Mouse (Mus musculus) left cerebral cortex, postnatal 10 days (tissue): ENCODE measurements around the gene Unk. TPM values are rescaled to one million over a fixed set of nuclear protein-coding genes. Genes with fewer than 3 reads are reported as not detected.

Experiments
- DNase-seq, 2 experiments: peaks; one replicate each; pipeline ENCODE4 v3.0.0; 2021 to 2022; ENCODE audit warnings: low spot score in 2 of 2, mixed read lengths in 1 of 2; ENCODE audit errors: extremely low spot score in 1 of 2
- intact Hi-C: fragments of 180-260 bp; cut with DNase I; formaldehyde crosslinking; loops from one replicate; pipeline ENCODE4 v1.15.1; 2025
- total RNA-seq, 2 experiments: library from RNA; stranded (reverse); gene quantifications; 2 replicates each; pipeline ENCODE4 v1.2.3; 2021

Gene Unk
- 10 to 100 TPM; 24.8 to 25.8 TPM for total RNA-seq

- intact Hi-C loops: loop anchor here (5.0 kb wide), 2 partner anchors 57 to 102 kb away; partner anchors contain the start of genes Trim65 and Wbp2
- peak; percentile 98 for DNase-seq
These were observed at the start of gene Unk for GRCm38 (mm10) chr11:116030088-116030897. TSS of gene Unk (plus strand) at chr11:116030322.

GRCm38 (mm10) chr11:115982472-115982871 is 47.6 kb upstream of the Unk start:
- no peak for DNase-seq
- intact Hi-C loops: no loop called here

- DNase-seq: no peak
- intact Hi-C loops: no loop called here
These were observed 46.8 kb upstream of the Unk start for GRCm38 (mm10) chr11:115983291-115983690.

- DNase-seq: no peak
- intact Hi-C loops: loop anchor here (10.0 kb wide), 1 partner anchor 255 kb away; no protein-coding TSS in a partner anchor
These were observed 40.4 kb upstream of the Unk start for GRCm38 (mm10) chr11:115989686-115990085.

- intact Hi-C loops: loop anchor here (10.0 kb wide), 1 partner anchor 257 kb away; no protein-coding TSS in a partner anchor
- no peak for DNase-seq
These were observed 38.0 kb upstream of the Unk start for GRCm38 (mm10) chr11:115992098-115992497.

- DNase-seq: no peak
These were observed 34.9 kb upstream of the Unk start for GRCm38 (mm10) chr11:115995256-115995655.

GRCm38 (mm10) chr11:115997047-115997446 is 33.1 kb upstream of the Unk start:
- no peak for DNase-seq
- intact Hi-C loops: loop anchor here (10.0 kb wide), 1 partner anchor 262 kb away; no protein-coding TSS in a partner anchor

More at GRCm38 (mm10) chr11:115995256-115995655, 34.9 kb upstream of the Unk start:
- intact Hi-C loops: loop anchor here (10.0 kb wide), 1 partner anchor 260 kb away; no protein-coding TSS in a partner anchor

GRCm38 (mm10) chr11:115997662-115998061 is 32.5 kb upstream of the Unk start:
- intact Hi-C loops: loop anchor here (2.0 to 10.0 kb wide), 2 partner anchors 59 to 263 kb away; no protein-coding TSS in a partner anchor
- DNase-seq: no peak

- DNase-seq: no peak
- intact Hi-C loops: loop anchor here (2.0 to 10.0 kb wide), 2 partner anchors 60 to 264 kb away; no protein-coding TSS in a partner anchor
These were observed 31.1 kb upstream of the Unk start for GRCm38 (mm10) chr11:115999027-115999426.

GRCm38 (mm10) chr11:115999538-116000143 is 30.5 kb upstream of the Unk start:
- intact Hi-C loops: loop anchor here (2.0 to 10.0 kb wide), 2 partner anchors 61 to 265 kb away; no protein-coding TSS in a partner anchor
- peak; percentile 70 to 81 for DNase-seq

GRCm38 (mm10) chr11:116000607-116001006 is 29.5 kb upstream of the Unk start:
- no peak for DNase-seq
- intact Hi-C loops: no loop called here

- DNase-seq: no peak
These were observed 28.4 kb upstream of the Unk start for GRCm38 (mm10) chr11:116001725-116002124.

GRCm38 (mm10) chr11:116002894-116003293 is 27.2 kb upstream of the Unk start:
- intact Hi-C loops: no loop called here
- no peak for DNase-seq

More at GRCm38 (mm10) chr11:116001725-116002124, 28.4 kb upstream of the Unk start:
- intact Hi-C loops: no loop called here

- intact Hi-C loops: no loop called here
- DNase-seq: no peak
These were observed 25.8 kb upstream of the Unk start for GRCm38 (mm10) chr11:116004186-116004823.

GRCm38 (mm10) chr11:116004840-116005700 is 25.1 kb upstream of the Unk start:
- intact Hi-C loops: no loop called here
- DNase-seq: peak in 1 of 2 experiments; percentile 89

GRCm38 (mm10) chr11:116005701-116006419 is 24.3 kb upstream of the Unk start:
- no peak for DNase-seq
- intact Hi-C loops: no loop called here

- no peak for DNase-seq
- intact Hi-C loops: no loop called here
These were observed 22.8 kb upstream of the Unk start for GRCm38 (mm10) chr11:116007095-116007850.
